Mouse (Mus musculus): ENCODE results near the gene Cdc6. TPM values are rescaled to one million over a fixed set of nuclear protein-coding genes. Genes with fewer than 3 reads are reported as not detected.

Gene Cdc6
- total and polyA plus RNA-seq, 3 experiments, result 56.9 to 104 (median 69.4) TPM

DNA sequence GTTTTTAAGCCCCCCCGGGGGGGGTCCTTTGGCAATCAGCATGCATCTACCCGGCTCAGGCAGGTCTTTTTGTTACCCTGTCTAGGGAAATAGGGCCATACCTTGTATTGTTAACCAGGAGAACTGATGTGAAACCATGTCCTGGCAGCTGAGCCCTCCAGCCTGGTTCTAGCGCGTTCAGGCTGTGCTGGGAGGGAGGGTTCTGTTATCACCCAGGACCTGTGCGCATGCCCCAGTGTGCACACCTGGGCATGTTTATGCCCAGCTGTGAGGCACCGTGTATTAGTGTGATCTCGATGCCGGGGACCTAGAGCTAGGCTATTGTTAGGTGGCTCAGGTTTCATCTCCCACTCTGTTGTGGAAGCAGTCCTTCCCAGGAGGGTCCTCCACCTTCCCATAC lies 54.2 kb downstream of the Cdc6 start:
- H3K27ac ChIP-seq (ENCODE audit: control insufficient read depth, low read depth, low read length), result no peak overlapping the region
- no peak overlapping the region for H3K4me3 ChIP-seq (ENCODE audit: control insufficient read depth in 1 of 2, insufficient read depth in 1 of 2, low read depth in 2 of 2, low read length in 2 of 2)
- no peaks in the 10 kb centered on the region for H3K27me3 ChIP-seq (ENCODE audit: control insufficient read depth in 1 of 2, insufficient read depth in 2 of 2, low read length in 2 of 2)
- no peak overlapping the region for H3K9ac ChIP-seq (ENCODE audit: control insufficient read depth, low read depth, low read length, poor library complexity, severe bottlenecking)
- TF ChIP-seq ZNF384 (IDR thresholded peaks at IDR 0.05; ENCODE audit: low read depth, low read length) (no peak), MXI1 (IDR thresholded peaks at IDR 0.05; ENCODE audit: low read depth, low read length) (no peak), E2F4 (IDR thresholded peaks at IDR 0.05; ENCODE audit: borderline replicate concordance, low read depth, low read length) (no peak)
- H3K36me3 ChIP-seq (ENCODE audit: control insufficient read depth in 1 of 2, insufficient read depth in 2 of 2, low read length in 2 of 2), result peaks cover 0 to 18% of the 10 kb centered on the region in 2 experiments; a peak in 2 of 4 replicates
- DNase-seq (ENCODE audit: low read depth, low spot score), result no peak
- no peaks in the 10 kb centered on the region for H3K9me3 ChIP-seq (replicated peaks; ENCODE audit: insufficient read depth, low read length)
- H3K4me1 ChIP-seq (ENCODE audit: control insufficient read depth in 1 of 2, insufficient read depth in 2 of 2, low read length in 2 of 2), result peaks cover 3 to 30% of the 10 kb centered on the region in 2 experiments
- H3K79me2 ChIP-seq (ENCODE audit: control insufficient read depth, insufficient read depth, low read length, poor library complexity), result peaks cover 3% of the 10 kb centered on the region

DNA sequence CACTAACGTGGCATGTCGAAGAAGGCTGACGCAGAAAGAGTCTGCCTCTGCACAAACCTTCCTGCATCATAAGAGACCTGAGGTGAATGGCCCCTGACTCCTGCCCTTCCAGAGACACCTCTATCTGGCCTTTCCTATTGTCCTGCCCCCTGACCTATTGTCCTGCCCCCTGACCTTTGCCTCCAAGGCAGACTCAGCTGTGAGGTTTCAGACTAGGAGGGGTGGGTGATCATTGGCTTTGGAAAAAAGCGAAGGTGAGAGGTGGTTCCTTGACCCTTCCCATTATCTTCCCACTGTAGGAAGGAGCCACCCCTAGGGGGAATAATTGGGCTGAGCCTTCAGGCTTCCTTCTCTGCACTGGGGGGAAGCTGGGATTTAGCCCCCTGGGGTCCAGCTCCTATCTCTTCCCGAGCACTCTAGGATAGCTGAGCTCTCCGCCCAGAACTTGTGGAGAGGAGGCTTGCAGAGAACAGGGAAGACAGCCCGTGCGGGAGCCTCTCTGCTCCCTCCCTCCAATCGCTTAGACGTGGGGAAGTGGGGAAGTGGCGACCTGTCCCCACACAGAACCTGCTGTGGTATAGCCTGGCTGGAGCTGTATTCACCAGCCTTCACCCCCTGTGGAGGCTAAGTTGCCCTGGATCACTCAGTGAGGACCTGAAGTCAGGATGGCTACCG lies 55.0 kb downstream of the Cdc6 start:
- Histone ChIP-seq H3K9me3 (replicated peaks; ENCODE audit: insufficient read depth, low read length) (no peaks in the 10 kb centered on the region), H3K36me3 (ENCODE audit: control insufficient read depth in 1 of 2, insufficient read depth in 2 of 2, low read length in 2 of 2) (peaks cover 0 to 18% of the 10 kb centered on the region in 2 experiments; a peak in 2 of 4 replicates), H3K4me1 (ENCODE audit: control insufficient read depth in 1 of 2, insufficient read depth in 2 of 2, low read length in 2 of 2) (peaks cover 3 to 30% of the 10 kb centered on the region in 2 experiments), H3K9ac (ENCODE audit: control insufficient read depth, low read depth, low read length, poor library complexity, severe bottlenecking) (no peak overlapping the region), H3K79me2 (ENCODE audit: control insufficient read depth, insufficient read depth, low read length, poor library complexity) (peaks cover 3% of the 10 kb centered on the region), H3K4me3 (ENCODE audit: control insufficient read depth in 1 of 2, insufficient read depth in 1 of 2, low read depth in 2 of 2, low read length in 2 of 2) (no peak overlapping the region), H3K27ac (ENCODE audit: control insufficient read depth, low read depth, low read length) (no peak overlapping the region), H3K27me3 (ENCODE audit: control insufficient read depth in 1 of 2, insufficient read depth in 2 of 2, low read length in 2 of 2) (no peaks in the 10 kb centered on the region)
- no peak for DNase-seq (ENCODE audit: low read depth, low spot score)
- TF ChIP-seq ZKSCAN1 (IDR thresholded peaks at IDR 0.05; ENCODE audit: low read depth, low read length) (no peak), SMC3 (IDR thresholded peaks at IDR 0.05; ENCODE audit: low read depth, low read length) (no peak), MXI1 (IDR thresholded peaks at IDR 0.05; ENCODE audit: low read depth, low read length) (peak; percentile 13; the same call in 1 of the 2 replicates)

DNA sequence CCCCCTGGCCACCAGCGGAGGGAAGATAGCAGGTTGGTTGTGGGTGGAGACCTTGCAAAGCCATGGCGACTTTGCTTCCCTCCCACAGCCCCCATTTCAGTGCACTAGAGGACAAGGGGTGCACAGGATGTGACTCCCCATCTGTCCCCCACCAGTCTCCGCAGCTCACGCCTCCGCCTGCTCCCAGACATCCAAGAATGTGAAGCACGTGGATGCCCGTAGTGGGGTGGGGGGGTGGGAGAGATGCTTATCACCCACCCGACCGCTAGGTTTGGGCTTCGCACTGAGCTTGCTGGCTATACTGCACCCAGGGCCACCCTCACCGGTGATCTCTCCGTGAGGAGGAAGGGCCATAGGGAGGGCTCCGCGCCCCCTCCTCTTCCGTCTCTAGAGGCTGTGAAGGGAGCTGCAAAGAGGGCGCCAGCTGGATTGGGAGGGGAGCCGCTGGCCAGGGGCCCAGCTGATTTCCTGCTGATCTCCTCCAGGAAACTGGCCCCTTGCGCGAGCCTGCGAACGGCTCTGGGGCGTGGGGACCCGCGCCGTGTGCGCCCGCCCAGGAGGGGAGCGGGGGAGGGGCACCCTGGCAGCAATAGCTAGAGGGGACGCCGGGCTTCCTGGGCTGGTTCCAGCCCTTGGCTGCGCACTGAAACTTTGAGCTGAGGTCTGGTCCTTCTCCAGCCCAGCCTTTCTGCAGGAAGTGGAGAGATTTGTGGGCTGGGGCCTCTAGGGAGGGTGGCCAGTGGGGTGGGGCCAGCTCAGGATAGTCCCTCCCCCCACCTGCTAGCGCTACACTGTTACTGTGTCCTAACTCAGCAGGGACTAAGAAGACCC lies 55.8 kb downstream of the Cdc6 start:
- Histone ChIP-seq H3K79me2 (ENCODE audit: control insufficient read depth, insufficient read depth, low read length, poor library complexity) (peaks cover 3% of the 10 kb centered on the region), H3K9me3 (replicated peaks; ENCODE audit: insufficient read depth, low read length) (no peaks in the 10 kb centered on the region), H3K9ac (ENCODE audit: control insufficient read depth, low read depth, low read length, poor library complexity, severe bottlenecking) (peak overlapping the region; percentile 55), H3K36me3 (ENCODE audit: control insufficient read depth in 1 of 2, insufficient read depth in 2 of 2, low read length in 2 of 2) (peaks cover 0 to 18% of the 10 kb centered on the region in 2 experiments; a peak in 2 of 4 replicates), H3K4me3 (ENCODE audit: control insufficient read depth in 1 of 2, insufficient read depth in 1 of 2, low read depth in 2 of 2, low read length in 2 of 2) (peak overlapping the region; percentile 36 to 38; a peak in 3 of 4 replicates), H3K4me1 (ENCODE audit: control insufficient read depth in 1 of 2, insufficient read depth in 2 of 2, low read length in 2 of 2) (peaks cover 3 to 30% of the 10 kb centered on the region in 2 experiments), H3K27me3 (ENCODE audit: control insufficient read depth in 1 of 2, insufficient read depth in 2 of 2, low read length in 2 of 2) (no peaks in the 10 kb centered on the region), H3K27ac (ENCODE audit: control insufficient read depth, low read depth, low read length) (no peak overlapping the region)
- peak; percentile 60 for DNase-seq (ENCODE audit: low read depth, low spot score)
- TF ChIP-seq CTCF (IDR thresholded peaks at IDR 0.05 in 2 of 3, conservative IDR thresholded peaks at IDR 0.05 in 1 of 3; ENCODE audit: control insufficient read depth in 1 of 3, insufficient read depth in 1 of 3, low read depth in 2 of 3, low read length in 3 of 3, poor library complexity in 1 of 3, severe bottlenecking in 1 of 3) (no peak), CHD2 (IDR thresholded peaks at IDR 0.05; ENCODE audit: low read length) (no peak), ETS1 (IDR thresholded peaks at IDR 0.05; ENCODE audit: low read depth, low read length) (peak; percentile 25; the same call in 1 of the 2 replicates), RCOR1 (IDR thresholded peaks at IDR 0.05; ENCODE audit: low read depth, low read length) (no peak), ZC3H11A (IDR thresholded peaks at IDR 0.05; ENCODE audit: low read depth, low read length) (no peak)

Data from MEL (cell line).